Mouse (Mus musculus): ENCODE measurements around the gene Igfbp2.

GRCm38 (mm10) chr1:72826446-72826845 lies 2.1 kb downstream of the Igfbp2 start:
- no peak for TF ChIP-seq POLR2A (IDR thresholded peaks at IDR 0.05; ENCODE audit: borderline replicate concordance, extremely low read depth, low read depth, low read length)
- no peak for TF ChIP-seq CTCF (IDR thresholded peaks at IDR 0.05; ENCODE audit: insufficient read depth, low read length)

Data from lung, adult 2 months (tissue).